Mouse (Mus musculus) embryonic facial prominence, embryonic 13.5 days (tissue): ENCODE measurements around the gene Dclre1b. TPM values are rescaled to one million over a fixed set of nuclear protein-coding genes. Genes with fewer than 3 reads are reported as not detected.

ENCODE experiments used
- ATAC-seq: fragments of 200-750 bp; cut with Nextera tagmentation; 2 replicates; pipeline ENCODE4 v1.8.0; 2017; ENCODE audit warnings: low read depth; ENCODE audit not compliant: insufficient number of reproducible peaks, insufficient read depth, low FRiP score, low TSS enrichment
- H3K27ac ChIP-seq: fragments of 300-500 bp; sonication (generic); 2 replicates; pipeline ENCODE4 v1.5.1; 2015; ENCODE audit warnings: moderate library complexity, mild to moderate bottlenecking, inconsistent platforms
- H3K27me3 ChIP-seq: fragments of 300-500 bp; sonication (generic); 2 replicates; pipeline ENCODE4 v1.6.1; 2015; ENCODE audit warnings: mild to moderate bottlenecking, inconsistent platforms
- H3K36me3 ChIP-seq: fragments of 300-500 bp; sonication (generic); 2 replicates; pipeline ENCODE4 v1.6.1; 2015; ENCODE audit warnings: mild to moderate bottlenecking, inconsistent platforms
- H3K4me1 ChIP-seq: fragments of 300-500 bp; sonication (generic); 2 replicates; pipeline ENCODE4 v1.6.1; 2015; ENCODE audit warnings: inconsistent platforms
- H3K4me2 ChIP-seq: fragments of 300-500 bp; sonication (generic); 2 replicates; pipeline ENCODE4 v1.6.1; 2015; ENCODE audit warnings: moderate library complexity, mild to moderate bottlenecking, inconsistent platforms
- H3K4me3 ChIP-seq: fragments of 300-500 bp; sonication (generic); 2 replicates; pipeline ENCODE4 v1.5.1; 2015; ENCODE audit warnings: mild to moderate bottlenecking, inconsistent platforms
- H3K9ac ChIP-seq: fragments of 300-500 bp; sonication (generic); 2 replicates; pipeline ENCODE4 v1.6.1; 2015; ENCODE audit warnings: mild to moderate bottlenecking, inconsistent platforms
- H3K9me3 ChIP-seq: fragments of 300-500 bp; sonication (generic); 2 replicates; pipeline ENCODE4 v1.6.1; 2016; ENCODE audit warnings: inconsistent platforms
- WGBS: fragments of 180-500 bp; shearing (Covaris S2); methylation state at CpG from one replicate; pipeline ENCODE4 v1.1.7; 2015; ENCODE audit warnings: mixed read lengths; 5-methylcytosine and 5-hydroxymethylcytosine counted together
- polyA plus RNA-seq: library from polyadenylated mRNA; unstranded; fragments of >200 nt; fragmentation: Nextera tagmentation; extraction: Ambion mirVana; gene quantifications from 2 replicates; pipeline ENCODE4 v1.2.1, GENCODE M21; 2015

The Dclre1b gene
- polyA plus RNA-seq, 1 experiment from 2014 or later: 30.9 TPM

- H3K9me3 ChIP-seq: no peaks in the 10 kb centered on the region
- no peak overlapping the region for H3K9ac ChIP-seq
- H3K4me1 ChIP-seq: peaks cover 33% of the 10 kb centered on the region
- no peak for ATAC-seq
- no peaks in the 10 kb centered on the region for H3K27me3 ChIP-seq
- no peak overlapping the region for H3K4me2 ChIP-seq
- no peaks in the 10 kb centered on the region for H3K36me3 ChIP-seq
- H3K27ac ChIP-seq: 0 out of 2 replicates have a peak overlapping the region, but pooled peaks have one; percentile 28
- no peak overlapping the region for H3K4me3 ChIP-seq
- WGBS: 68% methylated on average over 7 of the region's 7 CpGs
These were observed 22.0 kb downstream of the Dclre1b start for GRCm38 (mm10) chr3:103787225-103787624.

- H3K4me3 ChIP-seq: no peak overlapping the region
- H3K27me3 ChIP-seq: no peaks in the 10 kb centered on the region
- ATAC-seq: no peak
- no peak overlapping the region for H3K9ac ChIP-seq
- no peak overlapping the region for H3K27ac ChIP-seq
- peaks cover 4% of the 10 kb centered on the region; the same call in 1 of the 2 replicates for H3K36me3 ChIP-seq
- H3K4me1 ChIP-seq: peaks cover 13% of the 10 kb centered on the region
- no peak overlapping the region for H3K4me2 ChIP-seq
- no peaks in the 10 kb centered on the region for H3K9me3 ChIP-seq
- WGBS: 81% methylated on average over 4 of the region's 4 CpGs
These were observed 26.2 kb downstream of the Dclre1b start for GRCm38 (mm10) chr3:103782844-103783609.

GRCm38 (mm10) chr3:103780777-103781176, 28.5 kb downstream of the Dclre1b start:
- Histone ChIP-seq H3K9me3 (no peaks in the 10 kb centered on the region), H3K27me3 (no peaks in the 10 kb centered on the region), H3K9ac (no peak overlapping the region), H3K27ac (no peak overlapping the region), H3K4me1 (peaks cover 7% of the 10 kb centered on the region; the same call in 1 of the 2 replicates), H3K4me2 (no peak overlapping the region), H3K4me3 (no peak overlapping the region), H3K36me3 (peaks cover 19% of the 10 kb centered on the region)
- WGBS: 82% methylated on average over 5 of the region's 5 CpGs
- ATAC-seq: no peak

GRCm38 (mm10) chr3:103780271-103780670, 29.0 kb downstream of the Dclre1b start:
- no peak overlapping the region for H3K4me2 ChIP-seq
- H3K9ac ChIP-seq: no peak overlapping the region
- no peaks in the 10 kb centered on the region for H3K27me3 ChIP-seq
- H3K4me1 ChIP-seq: peaks cover 7% of the 10 kb centered on the region; the same call in 1 of the 2 replicates
- H3K36me3 ChIP-seq: peaks cover 23% of the 10 kb centered on the region
- no peak for ATAC-seq
- WGBS: 87% methylated on average over 3 of the region's 3 CpGs
- no peak overlapping the region for H3K27ac ChIP-seq
- no peaks in the 10 kb centered on the region for H3K9me3 ChIP-seq
- no peak overlapping the region for H3K4me3 ChIP-seq

GRCm38 (mm10) chr3:103779183-103779582, 30.1 kb downstream of the Dclre1b start:
- whole genome bisulfite sequencing: 87% methylated on average over 7 of the region's 7 CpGs
- H3K4me2 ChIP-seq: no peak overlapping the region
- H3K27me3 ChIP-seq: no peaks in the 10 kb centered on the region
- no peaks in the 10 kb centered on the region for H3K9me3 ChIP-seq
- ATAC-seq: no peak
- no peak overlapping the region for H3K9ac ChIP-seq
- H3K36me3 ChIP-seq: peaks cover 23% of the 10 kb centered on the region
- H3K27ac ChIP-seq: no peak overlapping the region
- H3K4me1 ChIP-seq: peaks cover 7% of the 10 kb centered on the region; the same call in 1 of the 2 replicates
- no peak overlapping the region for H3K4me3 ChIP-seq

- Histone ChIP-seq H3K4me2 (no peak overlapping the region), H3K9ac (no peak overlapping the region), H3K27me3 (no peaks in the 10 kb centered on the region), H3K36me3 (peaks cover 23% of the 10 kb centered on the region), H3K4me1 (peaks cover 4% of the 10 kb centered on the region; the same call in 1 of the 2 replicates), H3K4me3 (no peak overlapping the region), H3K9me3 (no peaks in the 10 kb centered on the region), H3K27ac (no peak overlapping the region)
- WGBS: 84% methylated on average over 6 of the region's 6 CpGs
- ATAC-seq: no peak
These were observed 30.6 kb downstream of the Dclre1b start for GRCm38 (mm10) chr3:103778660-103779059.

- ATAC-seq: no peak
- Histone ChIP-seq H3K27me3 (no peaks in the 10 kb centered on the region), H3K9me3 (no peaks in the 10 kb centered on the region), H3K4me2 (no peak overlapping the region), H3K4me3 (no peak overlapping the region), H3K36me3 (peaks cover 26% of the 10 kb centered on the region), H3K9ac (no peak overlapping the region), H3K4me1 (peaks cover 2% of the 10 kb centered on the region; the same call in 1 of the 2 replicates), H3K27ac (no peak overlapping the region)
- WGBS: 90% methylated on average over 11 of the region's 11 CpGs
These were observed 31.3 kb downstream of the Dclre1b start for GRCm38 (mm10) chr3:103777940-103778339.

GRCm38 (mm10) chr3:103774009-103774408, 35.2 kb downstream of the Dclre1b start:
- Histone ChIP-seq H3K9ac (no peak overlapping the region), H3K9me3 (no peaks in the 10 kb centered on the region), H3K4me3 (no peak overlapping the region), H3K27me3 (no peaks in the 10 kb centered on the region), H3K4me1 (peaks cover 7% of the 10 kb centered on the region), H3K4me2 (no peak overlapping the region), H3K36me3 (peaks cover 38% of the 10 kb centered on the region), H3K27ac (no peak overlapping the region)
- ATAC-seq: no peak
- 90% methylated on average over 15 of the region's 15 CpGs for WGBS

GRCm38 (mm10) chr3:103773508-103773907, 35.7 kb downstream of the Dclre1b start:
- H3K27ac ChIP-seq: no peak overlapping the region
- H3K27me3 ChIP-seq: no peaks in the 10 kb centered on the region
- H3K4me3 ChIP-seq: no peak overlapping the region
- peaks cover 7% of the 10 kb centered on the region for H3K4me1 ChIP-seq
- no peak overlapping the region for H3K9ac ChIP-seq
- peaks cover 41% of the 10 kb centered on the region for H3K36me3 ChIP-seq
- ATAC-seq: no peak
- no peak overlapping the region for H3K4me2 ChIP-seq
- no peaks in the 10 kb centered on the region for H3K9me3 ChIP-seq
- 78% methylated on average over 3 of the region's 3 CpGs for WGBS

- H3K4me2 ChIP-seq: no peak overlapping the region
- H3K36me3 ChIP-seq: peaks cover 39% of the 10 kb centered on the region
- no peaks in the 10 kb centered on the region for H3K27me3 ChIP-seq
- H3K4me1 ChIP-seq: peaks cover 7% of the 10 kb centered on the region
- H3K27ac ChIP-seq: no peak overlapping the region
- WGBS: 83% methylated on average over 4 of the region's 4 CpGs
- H3K9ac ChIP-seq: no peak overlapping the region
- no peaks in the 10 kb centered on the region for H3K9me3 ChIP-seq
- no peak for ATAC-seq
- no peak overlapping the region for H3K4me3 ChIP-seq
These were observed 36.4 kb downstream of the Dclre1b start for GRCm38 (mm10) chr3:103772846-103773245.

GRCm38 (mm10) chr3:103771531-103772130, 37.6 kb downstream of the Dclre1b start:
- Histone ChIP-seq H3K9me3 (no peaks in the 10 kb centered on the region), H3K4me1 (peaks cover 7% of the 10 kb centered on the region), H3K27ac (no peak overlapping the region), H3K4me3 (no peak overlapping the region), H3K36me3 (peaks cover 27% of the 10 kb centered on the region), H3K4me2 (no peak overlapping the region), H3K27me3 (no peaks in the 10 kb centered on the region), H3K9ac (no peak overlapping the region)
- no peak for ATAC-seq
- 77% methylated on average over 9 of the region's 9 CpGs for WGBS

GRCm38 (mm10) chr3:103766789-103767188, 42.5 kb downstream of the Dclre1b start:
- Histone ChIP-seq H3K4me1 (peaks cover 3% of the 10 kb centered on the region; the same call in 1 of the 2 replicates), H3K9me3 (no peaks in the 10 kb centered on the region), H3K9ac (no peak overlapping the region), H3K27me3 (no peaks in the 10 kb centered on the region), H3K27ac (no peak overlapping the region), H3K4me2 (no peak overlapping the region), H3K36me3 (peaks cover 51% of the 10 kb centered on the region), H3K4me3 (no peak overlapping the region)
- 62% methylated on average over 3 of the region's 3 CpGs for WGBS
- no peak for ATAC-seq
